Mouse (Mus musculus) lung, embryonic 15.5 days (tissue): ENCODE measurements around the gene Nphs1. TPM values are rescaled to one million over a fixed set of nuclear protein-coding genes. Genes with fewer than 3 reads are reported as not detected.
A peak's percentile ranks its signal among the peaks of the same experiment; 100 is the strongest.

ENCODE experiments used
- ATAC-seq: fragments of 200-750 bp; cut with Nextera tagmentation; 2 replicates; pipeline ENCODE4 v1.8.0; 2017; ENCODE audit warnings: moderate number of reproducible peaks, borderline replicate concordance; ENCODE audit not compliant: low FRiP score, low TSS enrichment; ENCODE audit errors: extremely low read depth
- H3K27ac ChIP-seq: fragments of 300-500 bp; sonication (generic); 2 replicates; pipeline ENCODE4 v1.5.1; 2015; ENCODE audit warnings: moderate library complexity, mild to moderate bottlenecking, inconsistent platforms
- H3K27me3 ChIP-seq: fragments of 300-500 bp; sonication (generic); 2 replicates; pipeline ENCODE4 v1.6.1; 2015; ENCODE audit warnings: inconsistent platforms
- H3K36me3 ChIP-seq: fragments of 300-500 bp; sonication (generic); 2 replicates; pipeline ENCODE4 v1.6.1; 2015; ENCODE audit warnings: inconsistent platforms
- H3K4me1 ChIP-seq: fragments of 300-500 bp; sonication (generic); 2 replicates; pipeline ENCODE4 v1.6.1; 2015; ENCODE audit warnings: inconsistent platforms
- H3K4me2 ChIP-seq: fragments of 300-500 bp; sonication (generic); 2 replicates; pipeline ENCODE4 v1.6.1; 2015; ENCODE audit warnings: inconsistent platforms, mild to moderate bottlenecking, moderate library complexity
- H3K4me3 ChIP-seq: fragments of 300-500 bp; sonication (generic); 2 replicates; pipeline ENCODE4 v1.5.1; 2015; ENCODE audit warnings: mild to moderate bottlenecking, inconsistent platforms
- H3K9ac ChIP-seq: fragments of 300-500 bp; sonication (generic); 2 replicates; pipeline ENCODE4 v1.6.1; 2015; ENCODE audit warnings: inconsistent platforms
- H3K9me3 ChIP-seq: fragments of 300-500 bp; sonication (generic); 2 replicates; pipeline ENCODE4 v1.6.1; 2016; ENCODE audit warnings: inconsistent platforms
- WGBS: fragments of 180-500 bp; shearing (Covaris S2); methylation state at CpG from one replicate; pipeline ENCODE4 v1.1.7; 2015; 5-methylcytosine and 5-hydroxymethylcytosine counted together
- polyA plus RNA-seq: library from polyadenylated mRNA; unstranded; fragments of >200 nt; fragmentation: Nextera tagmentation; extraction: Ambion mirVana; gene quantifications from 2 replicates; pipeline ENCODE4 v1.2.1, GENCODE M21; 2015

The Nphs1 gene
- 0.08 TPM in 1 of 2 replicates, not detected in the other for polyA plus RNA-seq

DNA sequence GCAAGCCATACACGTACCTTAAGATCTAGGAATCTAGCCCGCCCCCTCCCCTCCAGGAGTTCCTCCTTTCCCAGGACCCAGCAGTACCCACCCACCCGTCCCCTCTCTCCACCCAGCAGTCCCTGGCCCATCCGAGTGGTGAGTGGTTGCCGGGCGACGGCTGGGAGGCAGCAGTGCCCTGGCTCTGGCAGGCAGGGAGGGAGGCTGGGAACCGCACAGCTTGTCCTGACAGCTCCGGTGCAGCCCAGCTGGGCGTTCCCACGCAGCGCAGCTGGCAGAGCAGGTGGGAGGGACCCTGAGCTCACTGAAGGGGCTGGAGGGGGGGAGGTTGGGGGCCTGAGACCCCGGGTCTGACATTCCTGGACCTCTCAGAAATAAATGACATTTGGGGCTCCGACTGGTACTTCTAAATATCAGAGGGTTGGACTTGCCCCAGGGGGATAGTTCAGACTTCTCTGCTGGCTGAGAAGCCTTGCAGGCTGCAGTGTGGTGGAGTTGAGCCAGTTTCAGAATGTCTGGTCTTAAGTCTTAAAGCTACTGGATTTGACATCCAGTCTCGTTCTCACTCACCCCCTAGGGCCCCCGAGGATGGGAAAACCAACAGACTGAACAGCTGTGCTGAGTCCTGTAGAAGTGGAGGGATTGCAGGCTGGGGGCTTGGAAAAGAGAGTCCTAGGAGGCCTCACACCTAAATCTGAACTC lies at the start of gene Nphs1, which contains the start of gene Kirrel2:
TSS of gene Nphs1 (plus strand) at position 687 of the 702 bp plus-strand sequence.
TSS of gene Kirrel2 (minus strand) at position 62 of the 702 bp plus-strand sequence.
- Histone ChIP-seq H3K27ac (no peak within 1 kb of the TSS), H3K9me3 (no peaks in the 10 kb centered on the region), H3K36me3 (no peaks in the 10 kb centered on the region), H3K4me3 (no peak within 1 kb of the TSS), H3K27me3 (peaks cover 97% of the 10 kb centered on the region), H3K4me1 (0 out of 2 replicates have a peak, but pooled peaks cover 3% of the 10 kb centered on the region), H3K4me2 (no peak within 1 kb of the TSS), H3K9ac (no peak within 1 kb of the TSS)
- 2% methylated on average over 16 of the region's 16 CpGs for WGBS
- ATAC-seq: no peak

DNA sequence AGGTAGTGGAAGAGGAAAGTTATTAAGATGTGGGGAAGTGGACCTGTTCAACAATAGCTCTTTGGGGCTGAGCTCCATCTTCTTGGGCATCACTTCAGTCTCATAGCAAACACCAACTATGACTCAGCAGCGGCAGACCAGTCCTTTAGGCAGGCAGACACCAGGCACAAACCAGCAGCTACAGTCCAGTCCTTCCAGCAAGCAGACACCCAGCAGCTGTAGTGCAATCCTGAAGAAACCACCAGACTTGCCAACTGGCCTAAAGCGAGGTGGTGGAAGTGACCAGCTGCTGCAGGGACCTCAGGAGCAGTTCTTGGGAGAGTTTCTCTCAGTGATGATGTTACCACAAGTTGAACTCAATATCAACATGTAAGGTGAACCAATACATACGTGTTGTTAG lies 49.5 kb upstream of the Nphs1 start:
- Histone ChIP-seq H3K4me3 (no peak overlapping the region), H3K4me2 (no peak overlapping the region), H3K27me3 (no peaks in the 10 kb centered on the region), H3K36me3 (no peaks in the 10 kb centered on the region), H3K4me1 (no peaks in the 10 kb centered on the region), H3K9ac (no peak overlapping the region), H3K27ac (no peak overlapping the region), H3K9me3 (no peaks in the 10 kb centered on the region)
- no peak for ATAC-seq
- WGBS: 74% methylated on average over 3 of the region's 3 CpGs

DNA sequence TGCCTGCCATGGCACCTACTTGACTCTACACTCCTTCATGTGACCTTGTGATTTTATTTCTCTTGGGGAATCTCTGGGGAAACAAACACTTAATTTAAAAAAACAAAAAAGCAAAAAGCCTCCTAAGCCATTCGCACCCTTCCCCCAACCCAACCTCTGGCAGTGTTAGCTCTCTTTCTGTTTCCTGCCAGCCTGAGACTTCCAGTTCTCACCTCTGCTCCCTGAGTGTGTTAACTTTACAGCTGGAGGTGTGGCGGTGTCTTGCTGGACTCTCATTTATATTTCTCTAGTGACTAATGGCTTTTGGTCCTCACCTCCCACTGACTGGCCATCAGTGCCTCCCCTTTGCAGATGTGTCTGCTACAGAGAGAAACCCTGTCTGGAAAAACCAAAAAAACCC lies 48.3 kb upstream of the Nphs1 start:
- no peaks in the 10 kb centered on the region for H3K9me3 ChIP-seq
- no peaks in the 10 kb centered on the region for H3K4me1 ChIP-seq
- H3K4me2 ChIP-seq: no peak overlapping the region
- H3K36me3 ChIP-seq: no peaks in the 10 kb centered on the region
- H3K27ac ChIP-seq: no peak overlapping the region
- no peak overlapping the region for H3K4me3 ChIP-seq
- 54% methylated on average over 2 of the region's 2 CpGs for WGBS
- H3K9ac ChIP-seq: no peak overlapping the region
- no peak for ATAC-seq
- no peaks in the 10 kb centered on the region for H3K27me3 ChIP-seq

DNA sequence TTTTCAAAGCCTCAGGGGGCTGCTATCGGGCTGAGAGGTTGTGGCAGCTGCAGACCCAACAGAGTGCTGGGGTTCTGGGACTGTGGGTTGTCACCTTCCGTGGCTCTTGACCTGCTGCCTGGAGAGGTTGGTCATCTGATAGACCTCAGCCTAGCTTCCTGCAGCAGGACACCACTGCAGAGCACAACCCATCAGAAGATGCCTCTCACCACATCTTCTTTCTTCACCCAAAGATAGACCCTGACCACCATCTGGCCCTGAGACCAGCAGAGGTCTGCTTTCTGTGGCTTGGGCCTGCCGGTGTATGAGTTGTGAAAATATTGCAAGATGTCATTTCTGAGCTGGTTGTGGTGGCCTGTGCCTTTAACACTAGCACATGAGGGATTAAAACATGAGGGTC lies 47.1 kb upstream of the Nphs1 start:
- Histone ChIP-seq H3K9ac (no peak overlapping the region), H3K27ac (no peak overlapping the region), H3K4me2 (no peak overlapping the region), H3K4me1 (no peaks in the 10 kb centered on the region), H3K4me3 (no peak overlapping the region), H3K36me3 (no peaks in the 10 kb centered on the region), H3K27me3 (no peaks in the 10 kb centered on the region), H3K9me3 (no peaks in the 10 kb centered on the region)
- 63% methylated on average over 3 of the region's 3 CpGs for WGBS
- no peak for ATAC-seq

DNA sequence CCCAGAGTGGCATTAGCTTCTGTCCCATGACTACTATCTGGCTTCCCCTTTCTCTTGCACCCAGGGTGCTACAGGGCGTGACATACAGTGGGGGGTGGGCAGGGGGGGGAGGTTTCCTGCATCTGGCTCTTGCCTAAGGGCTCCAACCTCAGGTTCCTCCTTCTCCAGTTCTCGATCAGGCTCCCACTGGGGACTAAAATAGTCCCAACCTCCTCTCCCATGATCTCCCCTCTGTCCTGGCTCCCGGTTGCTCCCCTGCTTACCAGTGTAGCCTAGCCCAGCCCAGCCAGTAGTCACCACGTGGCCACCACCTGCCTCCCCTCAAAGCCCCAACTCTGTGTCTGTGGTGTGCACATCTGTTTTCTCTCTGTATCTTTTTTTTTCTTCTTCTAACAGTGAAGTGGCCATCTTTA lies 45.4 kb upstream of the Nphs1 start:
- H3K4me3 ChIP-seq: no peak overlapping the region
- WGBS: 57% methylated on average over 4 of the region's 4 CpGs
- H3K4me2 ChIP-seq: no peak overlapping the region
- no peak overlapping the region for H3K27ac ChIP-seq
- no peaks in the 10 kb centered on the region for H3K9me3 ChIP-seq
- no peaks in the 10 kb centered on the region for H3K4me1 ChIP-seq
- H3K27me3 ChIP-seq: no peaks in the 10 kb centered on the region
- no peaks in the 10 kb centered on the region for H3K36me3 ChIP-seq
- no peak overlapping the region for H3K9ac ChIP-seq
- ATAC-seq: 0 out of 2 replicates have a peak, but pooled peaks have one; percentile 31

DNA sequence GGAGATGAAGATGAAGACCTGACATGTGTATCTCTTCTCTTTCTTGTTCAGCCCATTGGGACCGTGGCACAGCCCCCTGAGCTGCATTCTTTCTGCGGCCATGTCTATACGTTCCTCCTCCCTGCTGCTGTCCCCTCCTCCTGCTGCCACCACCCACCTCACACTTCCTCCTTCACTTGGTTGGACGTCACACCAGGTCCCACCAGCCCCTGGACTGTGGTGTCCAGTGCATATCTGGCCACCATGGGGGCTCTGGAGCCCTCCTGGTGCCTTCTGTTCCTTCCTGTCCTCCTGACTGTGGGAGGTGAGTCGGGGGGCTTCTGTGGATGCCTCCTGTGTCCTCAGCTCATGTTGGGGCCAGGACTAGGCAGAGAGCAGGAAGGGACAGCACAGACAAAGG lies 44.5 kb upstream of the Nphs1 start, which contains the start of gene Tyrobp:
TSS of gene Tyrobp (plus strand) at position 165 of the 400 bp plus-strand sequence.
- Histone ChIP-seq H3K27me3 (no peaks in the 10 kb centered on the region), H3K9ac (no peak within 1 kb of the TSS), H3K36me3 (no peaks in the 10 kb centered on the region), H3K27ac (no peak within 1 kb of the TSS), H3K4me2 (no peak within 1 kb of the TSS), H3K4me3 (no peak within 1 kb of the TSS), H3K4me1 (no peaks in the 10 kb centered on the region), H3K9me3 (no peaks in the 10 kb centered on the region)
- ATAC-seq: no peak
- WGBS: 52% methylated on average over 5 of the region's 5 CpGs

DNA sequence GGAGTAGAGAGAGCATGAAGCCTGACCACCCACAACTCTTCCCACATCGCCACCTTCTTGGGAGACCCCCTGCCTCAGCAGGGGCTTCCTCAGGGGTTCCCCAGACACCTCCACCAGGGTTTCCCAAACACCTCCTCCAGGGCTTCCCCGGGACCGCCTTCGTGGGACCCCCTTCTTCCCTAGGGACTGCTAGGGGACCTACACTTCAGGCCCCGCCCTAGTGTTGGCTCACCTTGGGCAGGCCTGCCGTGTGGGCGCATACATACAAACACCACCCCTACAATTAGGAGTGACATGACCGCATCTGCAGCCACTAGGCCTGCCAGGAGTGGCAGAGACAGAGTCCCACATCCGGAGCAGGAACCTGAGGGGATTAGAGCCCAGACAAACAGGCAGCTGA lies 40.3 kb upstream of the Nphs1 start:
- H3K4me2 ChIP-seq: no peak overlapping the region
- H3K27me3 ChIP-seq: no peaks in the 10 kb centered on the region; the same call in 1 of the 2 replicates
- peaks cover 5% of the 10 kb centered on the region; the same call in 1 of the 2 replicates for H3K4me1 ChIP-seq
- no peaks in the 10 kb centered on the region for H3K36me3 ChIP-seq
- no peak for ATAC-seq
- H3K9ac ChIP-seq: no peak overlapping the region
- no peak overlapping the region for H3K27ac ChIP-seq
- no peaks in the 10 kb centered on the region for H3K9me3 ChIP-seq
- 60% methylated on average over 9 of the region's 9 CpGs for WGBS
- no peak overlapping the region for H3K4me3 ChIP-seq

DNA sequence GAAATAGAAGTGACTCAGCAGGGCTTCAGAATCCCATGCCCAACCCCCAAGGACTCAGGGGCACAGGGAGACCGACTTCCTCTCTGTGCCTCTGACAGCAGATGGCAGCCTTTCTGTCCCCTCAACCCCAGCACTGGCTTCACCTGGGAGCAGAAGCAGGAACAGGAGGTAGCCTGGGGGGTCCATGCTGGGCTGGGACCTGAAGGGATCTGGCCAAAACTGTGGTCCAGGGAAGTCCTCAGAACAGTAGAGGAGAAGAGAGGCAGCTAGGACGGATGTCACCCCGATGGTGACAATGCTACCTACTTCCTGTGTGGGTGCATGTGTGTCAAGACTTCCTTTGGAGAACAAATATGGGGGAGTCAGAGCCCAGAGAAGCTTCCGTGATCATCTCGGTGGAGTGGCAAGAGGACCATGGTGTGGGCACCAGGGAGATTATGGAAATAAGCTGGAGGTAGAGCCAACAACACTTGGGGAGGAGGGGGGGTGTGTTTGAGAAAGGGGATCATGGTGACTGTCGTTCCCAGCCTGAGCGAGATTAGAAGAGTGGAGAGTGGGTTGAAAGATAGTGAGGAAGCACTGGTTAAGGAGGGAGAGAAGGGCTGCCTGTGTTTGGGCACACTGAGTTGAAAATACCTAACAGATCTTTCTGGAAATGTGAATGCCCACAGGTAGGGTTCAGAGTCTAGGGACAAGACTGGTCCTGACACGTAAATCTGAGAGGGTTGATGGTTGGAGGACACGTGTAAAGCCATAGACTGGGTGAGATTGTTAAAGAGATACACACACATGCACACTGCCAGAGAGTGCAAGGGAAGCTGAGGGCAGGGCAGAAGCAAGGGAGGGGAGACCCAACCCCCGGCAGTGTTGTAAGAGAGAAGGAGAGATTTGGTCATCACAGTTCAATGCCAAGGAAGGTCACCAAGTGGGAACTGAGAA lies 38.3 kb upstream of the Nphs1 start, which contains the start of gene Hcst:
TSS of gene Hcst (minus strand) at position 294 of the 939 bp plus-strand sequence.
- H3K4me2 ChIP-seq: 0 out of 2 replicates have a peak within 1 kb of the TSS, but pooled peaks have one; percentile 93
- ATAC-seq: no peak
- H3K9ac ChIP-seq: no peak within 1 kb of the TSS
- H3K27me3 ChIP-seq: no peaks in the 10 kb centered on the region; the same call in 1 of the 2 replicates
- H3K9me3 ChIP-seq: no peaks in the 10 kb centered on the region
- 60% methylated on average over 10 of the region's 10 CpGs for WGBS
- no peaks in the 10 kb centered on the region for H3K36me3 ChIP-seq
- H3K4me1 ChIP-seq: peaks cover 13% of the 10 kb centered on the region; the same call in 1 of the 2 replicates
- no peak within 1 kb of the TSS for H3K27ac ChIP-seq
- H3K4me3 ChIP-seq: no peak within 1 kb of the TSS

DNA sequence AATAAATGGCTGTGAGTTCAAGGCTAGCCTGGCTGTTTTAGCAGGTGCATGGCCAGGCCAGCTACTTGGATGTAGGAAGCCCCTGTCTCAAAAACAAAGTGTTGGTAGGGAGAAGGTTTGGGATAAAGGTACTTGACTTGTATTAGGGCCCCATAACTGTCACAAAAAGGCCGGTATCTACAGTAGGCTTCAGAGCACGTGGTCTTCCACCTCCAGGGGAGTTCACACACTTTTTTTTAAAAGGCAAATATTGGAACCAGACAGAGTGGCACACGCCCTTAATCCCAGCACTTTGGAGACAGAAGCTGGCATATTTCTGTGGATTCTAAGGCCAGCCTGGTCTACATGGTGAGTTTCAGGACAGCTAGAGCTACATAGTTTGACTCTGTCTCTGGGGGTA lies 37.4 kb upstream of the Nphs1 start:
- Histone ChIP-seq H3K4me2 (peak overlapping the region; percentile 93; the same call in 1 of the 2 replicates), H3K4me1 (peaks cover 13% of the 10 kb centered on the region; the same call in 1 of the 2 replicates), H3K9ac (no peak overlapping the region), H3K9me3 (no peaks in the 10 kb centered on the region), H3K27ac (no peak overlapping the region), H3K27me3 (no peaks in the 10 kb centered on the region; the same call in 1 of the 2 replicates), H3K4me3 (no peak overlapping the region), H3K36me3 (no peaks in the 10 kb centered on the region)
- no peak for ATAC-seq
- 68% methylated on average over 3 of the region's 3 CpGs for WGBS

DNA sequence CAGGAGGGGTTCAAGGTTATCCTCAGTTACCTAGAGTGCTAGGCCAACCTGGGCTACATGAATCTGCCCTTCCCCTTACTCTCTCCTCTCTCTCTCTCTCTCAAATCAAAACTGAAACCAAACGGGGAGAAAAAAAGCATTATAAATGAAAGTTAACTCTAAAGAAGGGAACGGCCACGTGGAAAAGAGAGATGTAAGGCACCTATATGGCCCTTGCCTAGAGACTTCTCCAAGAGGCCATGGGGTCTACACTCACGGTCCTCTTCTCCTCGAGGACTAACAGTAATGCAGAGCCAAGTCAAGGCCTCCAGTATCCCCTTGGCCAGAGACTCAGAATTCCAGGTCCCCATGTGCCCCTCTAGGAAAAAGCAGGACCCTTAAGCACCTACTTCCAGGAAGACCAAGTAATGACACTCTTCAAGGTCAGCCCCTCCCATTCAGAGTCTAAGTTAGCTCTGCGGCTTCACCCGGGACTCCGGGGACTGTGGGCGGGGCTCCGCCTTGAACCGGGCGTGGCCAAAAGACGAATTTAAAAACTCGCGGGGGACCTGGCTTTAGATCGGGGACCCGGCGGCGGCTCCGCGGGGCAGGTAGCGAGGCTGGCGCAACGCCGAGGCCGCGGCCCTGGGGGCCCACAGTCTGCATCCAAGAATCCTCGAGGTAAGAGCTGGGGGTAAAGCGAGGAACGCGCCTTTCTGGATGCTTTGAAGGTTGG lies 36.8 kb upstream of the Nphs1 start, which contains the start of gene Nfkbid:
TSS of gene Nfkbid (plus strand) at position 558 of the 715 bp plus-strand sequence.
- Histone ChIP-seq H3K4me1 (peaks cover 13% of the 10 kb centered on the region; the same call in 1 of the 2 replicates), H3K9me3 (no peaks in the 10 kb centered on the region), H3K27ac (peak within 1 kb of the TSS; percentile 69), H3K4me2 (peak within 1 kb of the TSS; percentile 93), H3K27me3 (no peaks in the 10 kb centered on the region; the same call in 1 of the 2 replicates), H3K9ac (peak within 1 kb of the TSS; percentile 42), H3K4me3 (peak within 1 kb of the TSS; percentile 56), H3K36me3 (no peaks in the 10 kb centered on the region; the same call in 1 of the 2 replicates)
- ATAC-seq: no peak; the same call in 1 of the 2 replicates
- WGBS: 9% methylated on average over 31 of the region's 31 CpGs
